ENCODE assay signal across 22 mouse cellular contexts in the genomic region with DNA sequence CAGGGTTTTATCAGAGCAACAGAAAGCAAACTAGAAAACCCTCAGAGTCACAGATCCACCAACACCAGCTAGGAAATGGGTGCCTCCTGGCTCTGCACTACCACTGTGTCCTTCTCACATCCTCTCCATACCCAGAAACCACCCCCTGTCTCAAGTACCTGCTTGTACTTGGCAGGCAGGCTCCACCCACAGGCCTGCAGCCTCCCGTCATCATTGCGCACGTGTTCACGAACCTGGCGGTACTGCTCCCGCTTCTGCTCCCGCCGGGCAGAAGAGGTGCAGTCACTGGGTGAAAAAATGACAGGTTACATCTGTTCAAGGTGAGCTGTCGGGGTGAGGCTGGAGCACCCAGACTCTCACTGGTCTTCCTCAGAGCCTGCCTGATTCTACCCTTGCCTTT. TPM values are rescaled to one million over a fixed set of nuclear protein-coding genes. Genes with fewer than 3 reads are reported as not detected.
DNase-seq lines count a peak whose midpoint lies in the region; ATAC-seq lines count a peak whose summit lies in the region.
"Had no signal": no experiment of that assay in that cellular context is flagged by ENCODE, and none has a peak within 500 bp of the region (broad histone marks: within the 10 kb centered on the region; RNA-seq: fewer than 3 reads in every experiment).

No protein-coding gene starts in this region.

- H3K4me1 ChIP-seq in liver, embryonic 15.5 days (replicated peaks), result peaks cover 44% of the 10 kb centered on the region
- H3K4me1 ChIP-seq: embryonic facial prominence, embryonic 13.5 days; forebrain, embryonic 12.5 days; limb, embryonic 10.5 days; midbrain, embryonic 13.5 days; neural tube, embryonic 13.5 days had no signal

- WGBS in liver, embryonic 15.5 days (ENCODE audit: insufficient replicate concordance), result 88% methylated on average over 9 of the region's 9 CpGs

- H3K9ac ChIP-seq in liver, embryonic 15.5 days, result 0 out of 2 replicates have a peak overlapping the region, but pooled peaks have one; percentile 45
- H3K9ac ChIP-seq: embryonic facial prominence, embryonic 13.5 days; forebrain, embryonic 12.5 days; heart, embryonic 12.5 days; midbrain, embryonic 13.5 days; neural tube, embryonic 13.5 days had no signal

- no peak for ATAC-seq in liver, embryonic 15.5 days (ENCODE audit: insufficient read depth)
- ATAC-seq in megakaryocyte, adult 5-6 weeks (ENCODE audit: poor library complexity, severe bottlenecking), result no peak
- ATAC-seq: activated CD4-positive, CD25-positive, alpha-beta regulatory T cell, adult 4 months; CD4-positive, CD25-positive, alpha-beta regulatory T cell, adult 4 months; hindbrain, postnatal 0 days; midbrain, embryonic 13.5 days had no signal

- no peaks in the 10 kb centered on the region for H3K9me3 ChIP-seq in liver, embryonic 15.5 days (replicated peaks)
- H3K9me3 ChIP-seq: embryonic facial prominence, embryonic 13.5 days; forebrain, embryonic 12.5 days; heart, embryonic 12.5 days; limb, embryonic 10.5 days; megakaryocyte, embryonic 14.5 days; midbrain, embryonic 13.5 days; neural tube, embryonic 13.5 days had no signal

- peak overlapping the region; percentile 69 for H3K4me2 ChIP-seq in liver, embryonic 15.5 days
- H3K4me2 ChIP-seq: embryonic facial prominence, embryonic 13.5 days; forebrain, embryonic 12.5 days; midbrain, embryonic 13.5 days; neural tube, embryonic 13.5 days had no signal

- H3K4me3 ChIP-seq in liver, embryonic 15.5 days (replicated peaks), result no peak overlapping the region
- H3K4me3 ChIP-seq: embryonic facial prominence, embryonic 13.5 days; forebrain, embryonic 12.5 days; heart, embryonic 12.5 days; limb, embryonic 10.5 days; megakaryocyte, embryonic 14.5 days; midbrain, embryonic 13.5 days; neural tube, embryonic 13.5 days had no signal

- peak overlapping the region; percentile 98 for H3K27ac ChIP-seq in liver, embryonic 15.5 days (replicated peaks)
- H3K27ac ChIP-seq: embryonic facial prominence, embryonic 13.5 days; forebrain, embryonic 12.5 days; hindbrain, postnatal 0 days; limb, embryonic 10.5 days; midbrain, embryonic 13.5 days; neural tube, embryonic 13.5 days had no signal

- peaks cover 100% of the 10 kb centered on the region for H3K36me3 ChIP-seq in liver, embryonic 15.5 days (replicated peaks)

- DNase-seq in heart, adult 11 months, result peak; percentile 89
- DNase-seq in heart, postnatal 4 days, result no peak
- peak; percentile 49 for DNase-seq in ES-CJ7 (ENCODE audit: low read depth, low spot score)
- DNase-seq in brain, adult 2 months (ENCODE audit: low read depth, low spot score), result peak; percentile 66
- no peak for DNase-seq in retina, postnatal 1 day
- DNase-seq: adrenal gland, adult 8-10 months; cerebellum, postnatal 36 days; gastrocnemius, postnatal 10 days; heart, adult 18-20 months; layer of hippocampus, adult 9-11 months had no signal

- H3K27me3 ChIP-seq in liver, embryonic 15.5 days, result no peaks in the 10 kb centered on the region
- H3K27me3 ChIP-seq: embryonic facial prominence, embryonic 13.5 days; forebrain, embryonic 12.5 days; heart, embryonic 12.5 days; megakaryocyte, embryonic 14.5 days; midbrain, embryonic 13.5 days; neural tube, embryonic 13.5 days had no signal

RNA-seq across cellular contexts. Expression of a gene that starts 7.5 kb away (rescaled TPM):
- total RNA-seq in heart, postnatal 4 days (2021), result 10 to 100 TPM; 33.6 to 42.8 TPM
- polyA plus RNA-seq in liver, embryonic 15.5 days (2015; fragmentation: Nextera tagmentation; extraction: Ambion mirVana), result 53.4 and 60.1 TPM in 2 replicates
- total RNA-seq in megakaryocyte, adult 5-6 weeks (2015), result 27.2 and 28.2 TPM in 2 replicates
- 40.9 and 45.5 TPM in 2 replicates for total RNA-seq in megakaryocyte, adult 5-6 weeks (2017)

RNA-seq across cellular contexts. Expression of a gene that starts 8.9 kb away (rescaled TPM):
- total RNA-seq in heart, postnatal 4 days (2021), result 10 to 100 TPM; 93.6 to 97.0 TPM
- polyA plus RNA-seq in liver, embryonic 15.5 days (2015; fragmentation: Nextera tagmentation; extraction: Ambion mirVana), result 52.3 and 52.8 TPM in 2 replicates
- 30.0 and 30.1 TPM in 2 replicates for total RNA-seq in megakaryocyte, adult 5-6 weeks (2015)
- total RNA-seq in megakaryocyte, adult 5-6 weeks (2017), result 12.9 and 18.9 TPM in 2 replicates

RNA-seq across cellular contexts. Expression of a gene that starts 8.9 kb away (rescaled TPM):
- 10 to 100 TPM; 24.8 to 27.1 TPM for total RNA-seq in heart, postnatal 4 days (2021)
- 11.5 and 13.0 TPM in 2 replicates for polyA plus RNA-seq in liver, embryonic 15.5 days (2015; fragmentation: Nextera tagmentation; extraction: Ambion mirVana)
- 2.2 and 5.8 TPM in 2 replicates for total RNA-seq in megakaryocyte, adult 5-6 weeks (2015)
- total RNA-seq in megakaryocyte, adult 5-6 weeks (2017), result 13.5 and 17.4 TPM in 2 replicates

RNA-seq across cellular contexts. Expression of a gene that starts 17.3 kb away (rescaled TPM):
- total RNA-seq in heart, postnatal 4 days (2021), result 10 to 100 TPM; 34.8 to 38.6 TPM
- 45.2 and 48.4 TPM in 2 replicates for polyA plus RNA-seq in liver, embryonic 15.5 days (2015; fragmentation: Nextera tagmentation; extraction: Ambion mirVana)
- 17.1 and 19.8 TPM in 2 replicates for total RNA-seq in megakaryocyte, adult 5-6 weeks (2015)
- total RNA-seq in megakaryocyte, adult 5-6 weeks (2017), result 11.1 and 11.9 TPM in 2 replicates

RNA-seq across cellular contexts. Expression of a gene that starts 17.6 kb away (rescaled TPM):
- 10 to 100 TPM; 25.6 to 27.0 TPM for total RNA-seq in heart, postnatal 4 days (2021)
- polyA plus RNA-seq in liver, embryonic 15.5 days (2015; fragmentation: Nextera tagmentation; extraction: Ambion mirVana), result 68.1 and 73.5 TPM in 2 replicates
- 74.4 and 76.3 TPM in 2 replicates for total RNA-seq in megakaryocyte, adult 5-6 weeks (2015)
- 39.8 and 43.2 TPM in 2 replicates for total RNA-seq in megakaryocyte, adult 5-6 weeks (2017)

Comparison
In these comparisons a context has a peak if more than half of its experiments do, and no peak if none do; other contexts are left out.
1. DNase-seq: peak in heart, adult 11 months (single experiment), ES-CJ7 (single experiment) and brain, adult 2 months (single experiment); none in heart, postnatal 4 days (single experiment) and retina, postnatal 1 day (single experiment).